Mouse (Mus musculus) olfactory bulb, adult 2 months (tissue): ENCODE results near the gene Tgfb2.

Experiments used
- CTCF ChIP-seq: fragments of 200-500 bp; IDR thresholded peaks from 2 replicates; pipeline ENCODE4 v1.5.1; 2012; ENCODE audit warnings: low read depth, mild to moderate bottlenecking, low read length, moderate library complexity; ENCODE audit not compliant: insufficient read depth
- POLR2A ChIP-seq: fragments of 200-500 bp; IDR thresholded peaks from 2 replicates; pipeline ENCODE4 v1.6.1; 2012; ENCODE audit warnings: mild to moderate bottlenecking, low read depth, low read length, moderate library complexity; ENCODE audit not compliant: insufficient read depth

DNA sequence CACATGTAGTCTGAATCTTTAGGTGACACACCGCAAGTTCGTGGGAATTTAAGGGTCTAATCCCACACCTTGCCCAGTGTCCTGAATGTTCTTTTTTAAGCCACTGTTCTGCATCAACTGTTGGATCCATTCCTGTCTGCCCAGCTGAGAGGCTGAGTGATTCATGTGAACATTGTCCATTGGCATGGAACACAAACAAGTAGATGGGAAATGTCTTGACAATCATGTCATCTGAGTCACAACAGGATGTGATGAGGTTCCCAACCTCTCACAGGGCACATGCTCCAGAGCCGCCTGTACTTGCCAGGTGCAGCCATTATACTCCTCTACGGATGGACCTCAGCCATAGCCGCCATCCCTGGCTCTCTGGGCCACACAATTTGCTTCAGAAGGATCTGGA is 101.7 kb downstream of the Tgfb2 start:
- TF ChIP-seq CTCF (no peak), POLR2A (no peak)
